8 mouse cellular contexts compared by ENCODE assay signal in the genomic region with DNA sequence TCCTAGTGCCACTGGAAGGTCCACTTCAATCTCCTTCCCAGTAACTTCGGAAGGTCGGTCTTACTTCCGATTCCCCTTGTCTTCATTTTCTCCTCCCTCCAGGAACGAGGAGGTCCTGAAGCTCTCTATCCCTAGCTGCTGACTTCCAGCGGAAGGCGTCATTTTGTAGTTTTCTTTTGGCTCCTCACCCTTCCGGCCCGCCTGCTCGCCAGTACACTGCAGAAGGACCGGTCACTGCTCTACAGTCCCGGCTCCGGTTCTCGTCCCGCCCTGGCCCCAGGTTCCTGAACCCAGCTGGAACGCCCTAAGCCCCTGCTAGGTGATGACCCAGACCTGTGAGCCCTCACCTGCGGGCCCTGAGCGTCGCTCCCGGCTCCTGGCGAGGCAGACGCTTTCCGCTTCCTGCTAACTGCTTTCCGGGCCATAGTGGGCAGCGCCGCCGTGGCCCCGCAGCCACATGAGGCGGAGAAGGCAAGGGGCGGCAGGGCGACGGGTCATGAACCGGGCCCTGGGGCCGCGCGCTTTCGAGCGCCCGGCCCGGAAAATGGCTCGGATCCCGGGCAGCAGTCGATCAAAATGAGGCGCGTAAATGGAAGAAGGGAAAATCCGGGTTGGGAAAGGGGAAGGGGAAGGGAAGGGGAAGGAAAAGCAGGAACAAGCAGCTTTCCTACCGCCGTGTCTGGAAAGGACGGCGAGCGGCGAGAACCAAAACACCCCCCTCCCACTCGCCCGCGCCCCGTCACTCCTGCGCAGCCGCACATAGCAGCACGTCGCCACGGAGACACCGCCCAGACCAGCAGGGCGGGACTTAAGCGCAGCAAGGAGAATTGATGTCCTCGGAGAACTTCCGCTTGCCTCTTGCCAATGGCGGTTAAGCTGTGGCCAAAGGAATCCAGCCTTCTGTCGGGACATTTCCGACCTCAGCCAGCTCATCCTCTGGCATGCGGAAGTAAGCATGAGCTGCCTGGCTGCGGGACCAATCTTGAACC. TPM values are rescaled to one million over a fixed set of nuclear protein-coding genes. Genes with fewer than 3 reads are reported as not detected.
DNase-seq lines count a peak whose midpoint lies in the region; ATAC-seq lines count a peak whose summit lies in the region.

Dcaf12 (minus strand) TSS at position 749 of the 989 bp plus-strand sequence.

- peaks cover 3% of the 10 kb centered on the region; the same call in 1 of the 2 replicates for H3K36me3 ChIP-seq in lung, embryonic 16.5 days (ENCODE audit: control insufficient read depth, insufficient read depth, low read length)

- peak within 1 kb of the TSS; percentile 97 for H3K27ac ChIP-seq in lung, embryonic 16.5 days (ENCODE audit: low read length)

- H3K4me2 ChIP-seq in lung, embryonic 16.5 days (ENCODE audit: low read depth, low read length) = peak within 1 kb of the TSS; percentile 88

- peak; percentile 92 to 94 for ATAC-seq in hematopoietic stem cell, adult 5-6 weeks (replicated peaks in 1 of 2; ENCODE audit: insufficient read depth in 1 of 2, low FRiP score in 2 of 2, low TSS enrichment in 1 of 2, low read depth in 1 of 2, poor library complexity in 2 of 2, severe bottlenecking in 2 of 2)
- ATAC-seq in lung, embryonic 16.5 days (ENCODE audit: low read depth) = peak; percentile 99

- under 1% methylated on average over 70 of the region's 70 CpGs for WGBS in lung, embryonic 16.5 days

- H3K9ac ChIP-seq in lung, embryonic 16.5 days (ENCODE audit: low read length) = peak within 1 kb of the TSS; percentile 82

- H3K9me3 ChIP-seq in lung, embryonic 16.5 days (ENCODE audit: control insufficient read depth, low read length) = no peaks in the 10 kb centered on the region

- DNase-seq in MEL-GATA-1-ER (ENCODE audit: extremely low read depth, low read depth) = peak; percentile 93
- DNase-seq in cerebellum, adult 8-10 months = peak; percentile 92
- peak; percentile 94 for DNase-seq in forelimb bud, embryonic 11.5 days (ENCODE audit: low read depth, low spot score)
- DNase-seq in layer of hippocampus, adult 9-10 months (ENCODE audit: low spot score) = peak; percentile 90
- DNase-seq in ovary, postnatal 10 days (ENCODE audit: low spot score) = peak; percentile 89
- peak; percentile 90 for DNase-seq in thymus, postnatal 10 days (ENCODE audit: low spot score in 2 of 2)

- H3K27me3 ChIP-seq in lung, embryonic 16.5 days (ENCODE audit: control insufficient read depth, insufficient read depth, low read depth, low read length) = no peaks in the 10 kb centered on the region

- H3K4me1 ChIP-seq in lung, embryonic 16.5 days (replicated peaks; ENCODE audit: control insufficient read depth, insufficient read depth, low read length) = peaks cover 12% of the 10 kb centered on the region

- peak within 1 kb of the TSS; percentile 69 for H3K4me3 ChIP-seq in lung, embryonic 16.5 days (ENCODE audit: low read length)

RNA-seq across cellular contexts. Expression of gene Dcaf12, which starts in this region (rescaled TPM):
- 25.5 and 35.0 TPM in 2 replicates for total RNA-seq in hematopoietic stem cell, adult 5-6 weeks (2017)
- 68.1 and 70.1 TPM in 2 replicates for polyA plus RNA-seq in lung, embryonic 16.5 days (2015; fragmentation: Nextera tagmentation; extraction: Ambion mirVana)

Comparison
In these comparisons a context has a peak if more than half of its experiments do, and no peak if none do; other contexts are left out.
1. Peak in every context shown above with its lines: DNase-seq, ATAC-seq, H3K4me3 ChIP-seq and H3K27ac ChIP-seq.